Mouse (Mus musculus) ES-E14 (cell line): ENCODE measurements around the gene Usp49.

Source experiments
- HCFC1 ChIP-seq: IDR thresholded peaks from 2 replicates; pipeline ENCODE4 v1.6.1; 2012; ENCODE audit warnings: low read length, inconsistent platforms, borderline replicate concordance; ENCODE audit not compliant: insufficient read depth
- MAFK ChIP-seq: IDR thresholded peaks from 2 replicates; pipeline ENCODE4 v1.6.1; 2014; ENCODE audit warnings: mild to moderate bottlenecking, low read depth, low read length, inconsistent platforms; ENCODE audit not compliant: insufficient read depth

DNA sequence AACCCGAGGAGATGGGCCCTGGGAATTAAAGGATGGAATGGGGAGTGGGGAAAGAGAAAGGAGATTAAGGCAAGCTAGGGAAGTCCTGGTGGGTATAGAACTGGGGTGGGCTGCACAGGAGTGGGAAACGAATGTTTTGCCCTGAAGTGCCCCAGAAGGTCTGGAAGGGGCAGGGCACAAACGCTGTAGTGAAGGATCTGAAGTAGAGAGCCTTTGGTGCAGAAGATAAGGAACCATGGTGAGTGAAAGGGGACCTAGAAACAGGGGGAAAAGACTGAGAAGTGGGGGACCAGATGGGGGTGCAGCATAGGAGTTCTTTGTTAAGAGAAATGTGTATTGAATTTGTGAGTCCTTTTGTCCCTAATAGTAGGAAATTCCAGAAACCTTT, at the start of gene Usp49:
- TF ChIP-seq HCFC1: no peak
- TF ChIP-seq MAFK: no peak
